Mouse (Mus musculus): ENCODE results near the gene Uchl5. TPM values are rescaled to one million over a fixed set of nuclear protein-coding genes. Genes with fewer than 3 reads are reported as not detected.

Gene Uchl5
- total RNA-seq (2014; rRNA removed), result 9.9 and 13.0 TPM in 2 replicates
- 3.6 and 3.8 TPM in 2 replicates for polyA plus RNA-seq (2012; rRNA removed)

- H3K27ac ChIP-seq (replicated peaks; ENCODE audit: insufficient read depth, low read depth, low read length), result peak within 1 kb of the TSS; percentile 40; the same call in 1 of the 2 replicates
- DNase-seq (ENCODE audit: extremely low read depth, low read depth, low spot score), result peak; percentile 88
- H3K4me3 ChIP-seq (ENCODE audit: insufficient read depth, low read depth, low read length), result peak within 1 kb of the TSS; percentile 96
- TF ChIP-seq CTCF (IDR thresholded peaks at IDR 0.05; ENCODE audit: low read depth, low read length), result peak; percentile 87
- TF ChIP-seq POLR2A (IDR thresholded peaks at IDR 0.05; ENCODE audit: extremely low read depth, insufficient read depth, low read length), result peak; percentile 74; the same call in 1 of the 2 replicates
- peak within 1 kb of the TSS; percentile 88 for H3K9ac ChIP-seq (ENCODE audit: low read depth, low read length)
- under 1% methylated on average over 84 of the region's 84 CpGs for WGBS
- H3K27me3 ChIP-seq (ENCODE audit: control insufficient read depth, insufficient read depth, low read length), result no peaks in the 10 kb centered on the region
- H3K4me1 ChIP-seq (ENCODE audit: control insufficient read depth, insufficient read depth, low read length), result no peaks in the 10 kb centered on the region; the same call in 1 of the 2 replicates
- peaks cover 4% of the 10 kb centered on the region; the same call in 1 of the 2 replicates for H3K79me2 ChIP-seq (ENCODE audit: control insufficient read depth, insufficient read depth, low read length)
- H3K36me3 ChIP-seq (ENCODE audit: control insufficient read depth, insufficient read depth, low read length), result no peaks in the 10 kb centered on the region
Observed at GRCm38 (mm10) chr1:143776446-143777411, at the start of gene Uchl5, which contains the start of gene Trove2. Gene Uchl5 (plus strand): TSS chr1:143777272. Gene Trove2 (minus strand): TSS chr1:143777068.

- Histone ChIP-seq H3K9ac (ENCODE audit: low read depth, low read length) (no peak overlapping the region), H3K4me3 (ENCODE audit: insufficient read depth, low read depth, low read length) (no peak overlapping the region), H3K27ac (replicated peaks; ENCODE audit: insufficient read depth, low read depth, low read length) (no peak overlapping the region), H3K79me2 (ENCODE audit: control insufficient read depth, insufficient read depth, low read length) (no peaks in the 10 kb centered on the region), H3K27me3 (ENCODE audit: control insufficient read depth, insufficient read depth, low read length) (no peaks in the 10 kb centered on the region), H3K36me3 (ENCODE audit: control insufficient read depth, insufficient read depth, low read length) (no peaks in the 10 kb centered on the region), H3K4me1 (ENCODE audit: control insufficient read depth, insufficient read depth, low read length) (no peaks in the 10 kb centered on the region)
- no peak for TF ChIP-seq CTCF (IDR thresholded peaks at IDR 0.05; ENCODE audit: low read depth, low read length)
- no peak for TF ChIP-seq POLR2A (IDR thresholded peaks at IDR 0.05; ENCODE audit: extremely low read depth, insufficient read depth, low read length)
- 47% methylated on average over 9 of the region's 9 CpGs for WGBS
- DNase-seq (ENCODE audit: extremely low read depth, low read depth, low spot score), result no peak
Observed at GRCm38 (mm10) chr1:143727701-143728445, 49.2 kb upstream of the Uchl5 start.

- Histone ChIP-seq H3K4me1 (ENCODE audit: control insufficient read depth, insufficient read depth, low read length) (no peaks in the 10 kb centered on the region), H3K79me2 (ENCODE audit: control insufficient read depth, insufficient read depth, low read length) (no peaks in the 10 kb centered on the region), H3K9ac (ENCODE audit: low read depth, low read length) (no peak overlapping the region), H3K27me3 (ENCODE audit: control insufficient read depth, insufficient read depth, low read length) (no peaks in the 10 kb centered on the region), H3K27ac (replicated peaks; ENCODE audit: insufficient read depth, low read depth, low read length) (no peak overlapping the region), H3K4me3 (ENCODE audit: insufficient read depth, low read depth, low read length) (no peak overlapping the region), H3K36me3 (ENCODE audit: control insufficient read depth, insufficient read depth, low read length) (no peaks in the 10 kb centered on the region)
- WGBS, result 76% methylated on average over 2 of the region's 2 CpGs
- peak; percentile 20 for DNase-seq (ENCODE audit: extremely low read depth, low read depth, low spot score)
- TF ChIP-seq CTCF (IDR thresholded peaks at IDR 0.05; ENCODE audit: low read depth, low read length), result peak; percentile 45; the same call in 1 of the 2 replicates
- TF ChIP-seq POLR2A (IDR thresholded peaks at IDR 0.05; ENCODE audit: extremely low read depth, insufficient read depth, low read length), result no peak
Observed at GRCm38 (mm10) chr1:143730899-143731298, 46.2 kb upstream of the Uchl5 start.

GRCm38 (mm10) chr1:143731691-143732090 is 45.4 kb upstream of the Uchl5 start:
- DNase-seq (ENCODE audit: extremely low read depth, low read depth, low spot score), result no peak
- Histone ChIP-seq H3K79me2 (ENCODE audit: control insufficient read depth, insufficient read depth, low read length) (no peaks in the 10 kb centered on the region), H3K9ac (ENCODE audit: low read depth, low read length) (no peak overlapping the region), H3K36me3 (ENCODE audit: control insufficient read depth, insufficient read depth, low read length) (no peaks in the 10 kb centered on the region), H3K27ac (replicated peaks; ENCODE audit: insufficient read depth, low read depth, low read length) (no peak overlapping the region), H3K4me3 (ENCODE audit: insufficient read depth, low read depth, low read length) (no peak overlapping the region), H3K27me3 (ENCODE audit: control insufficient read depth, insufficient read depth, low read length) (no peaks in the 10 kb centered on the region), H3K4me1 (ENCODE audit: control insufficient read depth, insufficient read depth, low read length) (no peaks in the 10 kb centered on the region)
- no peak for TF ChIP-seq POLR2A (IDR thresholded peaks at IDR 0.05; ENCODE audit: extremely low read depth, insufficient read depth, low read length)
- TF ChIP-seq CTCF (IDR thresholded peaks at IDR 0.05; ENCODE audit: low read depth, low read length), result no peak
- WGBS, result 70% methylated on average over 4 of the region's 4 CpGs

- Histone ChIP-seq H3K79me2 (ENCODE audit: control insufficient read depth, insufficient read depth, low read length) (no peaks in the 10 kb centered on the region), H3K4me1 (ENCODE audit: control insufficient read depth, insufficient read depth, low read length) (peaks cover 2% of the 10 kb centered on the region; the same call in 1 of the 2 replicates), H3K27ac (replicated peaks; ENCODE audit: insufficient read depth, low read depth, low read length) (no peak overlapping the region), H3K36me3 (ENCODE audit: control insufficient read depth, insufficient read depth, low read length) (no peaks in the 10 kb centered on the region), H3K4me3 (ENCODE audit: insufficient read depth, low read depth, low read length) (no peak overlapping the region), H3K9ac (ENCODE audit: low read depth, low read length) (no peak overlapping the region), H3K27me3 (ENCODE audit: control insufficient read depth, insufficient read depth, low read length) (no peaks in the 10 kb centered on the region)
- 87% methylated on average over 5 of the region's 5 CpGs for WGBS
- no peak for DNase-seq (ENCODE audit: extremely low read depth, low read depth, low spot score)
- TF ChIP-seq POLR2A (IDR thresholded peaks at IDR 0.05; ENCODE audit: extremely low read depth, insufficient read depth, low read length) (no peak), CTCF (IDR thresholded peaks at IDR 0.05; ENCODE audit: low read depth, low read length) (no peak)
Observed at GRCm38 (mm10) chr1:143733914-143734410, 43.1 kb upstream of the Uchl5 start.
